28 mouse cellular contexts compared by ENCODE assay signal in genomic region chr13:38918188-38918885, GRCm38 (mm10). TPM values are rescaled to one million over a fixed set of nuclear protein-coding genes. Genes with fewer than 3 reads are reported as not detected.
DNase-seq lines count a peak whose midpoint lies in the region; ATAC-seq and TF ChIP-seq lines count a peak whose summit lies in the region.
"Had no signal": no experiment of that assay in that cellular context is flagged by ENCODE, and none has a peak within 500 bp of the region (broad histone marks: within the 10 kb centered on the region; RNA-seq: fewer than 3 reads in every experiment).

No protein-coding gene starts in this region.

- DNase-seq in midbrain, postnatal 0 days (ENCODE audit: low spot score): no peak
- DNase-seq in brain, adult 2 months (ENCODE audit: low read depth, low spot score): peak; percentile 7
- DNase-seq in ovary, adult 18-20 months (ENCODE audit: low spot score): no peak
- no peak for DNase-seq in kidney, postnatal 25 days
- no peak for DNase-seq in cerebellum, postnatal 10 days
- DNase-seq: adrenal gland, adult 2 months; adrenal gland, postnatal 36 days; cerebellum, adult 11 months; cerebellum, adult 9-10 months; gastrocnemius, postnatal 25 days; heart, adult 11 months; kidney, adult 8-10 months; liver, embryonic 13.5 days; lung, adult 18-20 months; thymus, postnatal 4 days had no signal

- no peak overlapping the region for H3K4me2 ChIP-seq in midbrain, embryonic 12.5 days (replicated peaks)
- H3K4me2 ChIP-seq in midbrain, postnatal 0 days (ENCODE audit: low read depth, low read length, poor library complexity, severe bottlenecking): no peak overlapping the region
- no peak overlapping the region for H3K4me2 ChIP-seq in forebrain, embryonic 15.5 days (replicated peaks)
- H3K4me2 ChIP-seq: heart, embryonic 15.5 days; limb, embryonic 15.5 days; liver, embryonic 13.5 days had no signal

- no peaks in the 10 kb centered on the region; the same call in 1 of the 2 replicates for H3K9me3 ChIP-seq in midbrain, embryonic 12.5 days
- H3K9me3 ChIP-seq in midbrain, postnatal 0 days (ENCODE audit: low read length): no peaks in the 10 kb centered on the region
- H3K9me3 ChIP-seq in forebrain, embryonic 15.5 days: no peaks in the 10 kb centered on the region
- H3K9me3 ChIP-seq: heart, embryonic 10.5 days; heart, embryonic 15.5 days; limb, embryonic 10.5 days; limb, embryonic 15.5 days; liver, embryonic 13.5 days had no signal

- no peak for TF ChIP-seq CTCF in midbrain, postnatal 0 days (IDR thresholded peaks at IDR 0.05)

- no peaks in the 10 kb centered on the region for H3K27me3 ChIP-seq in midbrain, embryonic 12.5 days
- no peaks in the 10 kb centered on the region for H3K27me3 ChIP-seq in midbrain, postnatal 0 days (ENCODE audit: insufficient read depth, low read length)
- no peaks in the 10 kb centered on the region for H3K27me3 ChIP-seq in forebrain, embryonic 15.5 days
- H3K27me3 ChIP-seq: heart, embryonic 15.5 days; limb, embryonic 15.5 days; liver, embryonic 13.5 days had no signal

- peak; percentile 16; the same call in 1 of the 2 replicates for ATAC-seq in midbrain, embryonic 12.5 days (ENCODE audit: low FRiP score, low read depth)
- no peak for ATAC-seq in midbrain, postnatal 0 days (ENCODE audit: low FRiP score)
- peak; percentile 89 for ATAC-seq in forebrain, embryonic 15.5 days (replicated peaks)
- ATAC-seq: activated CD4-positive, CD25-positive, alpha-beta regulatory T cell, adult 4 months; CD4-positive, CD25-positive, alpha-beta regulatory T cell, adult 4 months; intestine, embryonic 16.5 days; lung, postnatal 0 days had no signal

- H3K4me3 ChIP-seq in midbrain, embryonic 12.5 days: no peak overlapping the region
- no peak overlapping the region for H3K4me3 ChIP-seq in midbrain, postnatal 0 days (ENCODE audit: low read depth, low read length)
- H3K4me3 ChIP-seq in forebrain, embryonic 15.5 days: no peak overlapping the region
- H3K4me3 ChIP-seq: erythroblast, embryonic 14.5 days; heart, embryonic 10.5 days; heart, embryonic 15.5 days; limb, embryonic 10.5 days; limb, embryonic 15.5 days; liver, embryonic 13.5 days had no signal

- H3K9ac ChIP-seq in midbrain, embryonic 12.5 days (replicated peaks): no peak overlapping the region
- H3K9ac ChIP-seq in midbrain, postnatal 0 days (replicated peaks; ENCODE audit: low read length, poor library complexity, severe bottlenecking): no peak overlapping the region
- no peak overlapping the region for H3K9ac ChIP-seq in forebrain, embryonic 15.5 days (replicated peaks)
- H3K9ac ChIP-seq: heart, embryonic 15.5 days; limb, embryonic 15.5 days; liver, embryonic 13.5 days had no signal

- WGBS in midbrain, embryonic 12.5 days: 68% methylated on average over 9 of the region's 9 CpGs
- WGBS in midbrain, postnatal 0 days: 49% methylated on average over 9 of the region's 9 CpGs
- 15% methylated on average over 9 of the region's 9 CpGs for WGBS in forebrain, embryonic 15.5 days

- no peak overlapping the region for H3K27ac ChIP-seq in midbrain, embryonic 12.5 days (replicated peaks)
- H3K27ac ChIP-seq in midbrain, postnatal 0 days (ENCODE audit: low read depth, low read length): no peak overlapping the region
- H3K27ac ChIP-seq in forebrain, embryonic 15.5 days (replicated peaks): peak overlapping the region; percentile 38
- H3K27ac ChIP-seq: heart, embryonic 10.5 days; heart, embryonic 15.5 days; kidney, postnatal 0 days; limb, embryonic 10.5 days; limb, embryonic 15.5 days; liver, embryonic 13.5 days; macrophage had no signal

- H3K36me3 ChIP-seq in midbrain, embryonic 12.5 days: no peaks in the 10 kb centered on the region
- H3K36me3 ChIP-seq in midbrain, postnatal 0 days (ENCODE audit: insufficient read depth, low read length): no peaks in the 10 kb centered on the region
- no peaks in the 10 kb centered on the region for H3K36me3 ChIP-seq in forebrain, embryonic 15.5 days
- H3K36me3 ChIP-seq: heart, embryonic 10.5 days; heart, embryonic 15.5 days; limb, embryonic 10.5 days; limb, embryonic 15.5 days; liver, embryonic 13.5 days had no signal

- no peaks in the 10 kb centered on the region; the same call in none of the 2 replicates for H3K4me1 ChIP-seq in midbrain, embryonic 12.5 days
- H3K4me1 ChIP-seq in midbrain, postnatal 0 days (ENCODE audit: insufficient read depth, low read length): no peaks in the 10 kb centered on the region
- H3K4me1 ChIP-seq in forebrain, embryonic 15.5 days: peaks cover 8% of the 10 kb centered on the region; the same call in 1 of the 2 replicates
- H3K4me1 ChIP-seq: heart, embryonic 10.5 days; heart, embryonic 15.5 days; limb, embryonic 15.5 days; liver, embryonic 13.5 days had no signal

RNA-seq across cellular contexts. Expression of gene Slc35b3, which starts 42.3 kb away (rescaled TPM):
- polyA plus RNA-seq in midbrain, embryonic 12.5 days (2016; fragmentation: Nextera tagmentation; extraction: Ambion mirVana): 27.5 and 29.5 TPM in 2 replicates
- 17.0 and 32.3 TPM in 2 replicates for total RNA-seq in midbrain, postnatal 0 days (2014; rRNA removed)
- polyA plus RNA-seq in midbrain, postnatal 0 days (2015; fragmentation: Nextera tagmentation; extraction: Ambion mirVana): 27.2 and 28.3 TPM in 2 replicates
- 30.9 and 33.0 TPM in 2 replicates for polyA plus RNA-seq in forebrain, embryonic 15.5 days (2015; fragmentation: Nextera tagmentation; extraction: Ambion mirVana)
